21 mouse cellular contexts compared by ENCODE assay signal in the genomic region with DNA sequence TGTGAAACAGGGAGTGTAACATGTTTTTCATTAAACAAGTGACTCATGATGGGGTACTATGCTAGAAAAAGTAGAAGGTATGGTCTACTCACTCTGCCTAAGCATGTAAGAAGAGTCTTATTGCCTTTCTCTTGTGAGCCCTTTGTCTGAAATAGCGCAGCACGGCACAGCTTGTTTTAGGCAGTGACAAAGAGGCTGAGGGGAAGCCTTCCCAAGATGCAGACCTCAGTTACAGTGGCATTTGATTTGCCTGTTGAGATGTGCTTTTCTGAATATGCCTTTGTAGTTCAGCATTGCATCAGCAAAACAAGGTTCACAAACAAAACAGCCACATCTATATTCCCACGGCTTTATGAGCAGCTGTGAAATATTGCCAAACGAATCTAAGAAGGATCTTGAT.
DNase-seq lines count a peak whose midpoint lies in the region; ATAC-seq and TF ChIP-seq lines count a peak whose summit lies in the region.
"Had no signal": no experiment of that assay in that cellular context is flagged by ENCODE, and none has a peak within 500 bp of the region (broad histone marks: within the 10 kb centered on the region; RNA-seq: fewer than 3 reads in every experiment).

No protein-coding gene starts in this region.

- no peak overlapping the region for H3K4me2 ChIP-seq in forebrain, embryonic 13.5 days
- H3K4me2 ChIP-seq in forebrain, embryonic 11.5 days (ENCODE audit: low read depth, low read length, severe bottlenecking): no peak overlapping the region
- H3K4me2 ChIP-seq in midbrain, embryonic 14.5 days (ENCODE audit: low read length): no peak overlapping the region
- H3K4me2 ChIP-seq: embryonic facial prominence, embryonic 15.5 days; kidney, embryonic 15.5 days; limb, embryonic 15.5 days; lung, embryonic 14.5 days had no signal

- no peak for DNase-seq in forebrain, embryonic 11.5 days (ENCODE audit: low spot score)
- DNase-seq in brain, embryonic 14.5 days (ENCODE audit: low read depth): peak; percentile 76
- peak; percentile 10 for DNase-seq in forelimb bud, embryonic 11.5 days (ENCODE audit: low read depth, low spot score)
- DNase-seq in midbrain, embryonic 14.5 days: peak; percentile 65
- no peak for DNase-seq in urinary bladder, postnatal 36 days (ENCODE audit: low spot score in 2 of 2)
- DNase-seq in gastrocnemius, adult 2 months: no peak
- DNase-seq: adrenal gland, postnatal 14 days; cerebellum, adult 9-10 months; kidney, adult 11 months; kidney, postnatal 4 days; lung, embryonic 14.5 days; right cerebral cortex, adult 18-20 months; thymus, adult 18-20 months; thymus, postnatal 36 days had no signal

- H3K36me3 ChIP-seq in forebrain, embryonic 13.5 days (ENCODE audit: poor library complexity, severe bottlenecking): no peaks in the 10 kb centered on the region
- no peaks in the 10 kb centered on the region for H3K36me3 ChIP-seq in forebrain, embryonic 11.5 days (ENCODE audit: control insufficient read depth, insufficient read depth, low read length)
- H3K36me3 ChIP-seq in midbrain, embryonic 14.5 days (ENCODE audit: control insufficient read depth, insufficient read depth, low read length): no peaks in the 10 kb centered on the region
- H3K36me3 ChIP-seq: embryonic facial prominence, embryonic 15.5 days; heart, embryonic 10.5 days; kidney, embryonic 15.5 days; limb, embryonic 15.5 days had no signal

- ATAC-seq in forebrain, embryonic 13.5 days: peak; percentile 54
- no peak for ATAC-seq in forebrain, embryonic 11.5 days (replicated peaks; ENCODE audit: low FRiP score)
- ATAC-seq in midbrain, embryonic 14.5 days (ENCODE audit: low FRiP score, low TSS enrichment): peak; percentile 48; the same call in 1 of the 2 replicates
- no peak for ATAC-seq in erythroid progenitor cell, adult 5-6 weeks (replicated peaks; ENCODE audit: low FRiP score, poor library complexity, severe bottlenecking)

- peaks cover 13% of the 10 kb centered on the region for H3K4me1 ChIP-seq in forebrain, embryonic 13.5 days
- no peaks in the 10 kb centered on the region; the same call in 1 of the 2 replicates for H3K4me1 ChIP-seq in forebrain, embryonic 11.5 days (replicated peaks; ENCODE audit: control insufficient read depth, insufficient read depth, low read length)
- peaks cover 10% of the 10 kb centered on the region; the same call in 1 of the 2 replicates for H3K4me1 ChIP-seq in midbrain, embryonic 14.5 days (ENCODE audit: control insufficient read depth, insufficient read depth, low read length)
- H3K4me1 ChIP-seq: embryonic facial prominence, embryonic 15.5 days; heart, embryonic 10.5 days; limb, embryonic 15.5 days had no signal

- intact Hi-C loops in gastrocnemius, adult 2 months (cut with DNase I): no loop called here

- no peaks in the 10 kb centered on the region for H3K9me3 ChIP-seq in forebrain, embryonic 13.5 days (replicated peaks)
- H3K9me3 ChIP-seq in forebrain, embryonic 11.5 days (ENCODE audit: control insufficient read depth, low read length): no peaks in the 10 kb centered on the region
- H3K9me3 ChIP-seq in midbrain, embryonic 14.5 days (ENCODE audit: control insufficient read depth, low read length): no peaks in the 10 kb centered on the region
- H3K9me3 ChIP-seq: embryonic facial prominence, embryonic 15.5 days; heart, embryonic 10.5 days; kidney, embryonic 15.5 days; limb, embryonic 15.5 days had no signal

- H3K27ac ChIP-seq in forebrain, embryonic 13.5 days: peak overlapping the region; percentile 20; the same call in 1 of the 2 replicates
- no peak overlapping the region for H3K27ac ChIP-seq in forebrain, embryonic 11.5 days (ENCODE audit: low read depth, low read length)
- peak overlapping the region; percentile 78 for H3K27ac ChIP-seq in midbrain, embryonic 14.5 days (replicated peaks; ENCODE audit: low read depth, low read length)
- no peak overlapping the region for H3K27ac ChIP-seq in gastrocnemius, adult 2 months
- H3K27ac ChIP-seq: embryonic facial prominence, embryonic 15.5 days; heart, embryonic 10.5 days; kidney, embryonic 15.5 days; limb, embryonic 15.5 days; liver, embryonic 14.5 days had no signal

- no peak for TF ChIP-seq POLR2A in brain, embryonic 14.5 days (IDR thresholded peaks at IDR 0.05; ENCODE audit: borderline replicate concordance, extremely low read depth, insufficient read depth, insufficient read length, poor library complexity, severe bottlenecking)

- no peak overlapping the region for H3K9ac ChIP-seq in forebrain, embryonic 13.5 days
- H3K9ac ChIP-seq in forebrain, embryonic 11.5 days (ENCODE audit: low read length): no peak overlapping the region
- no peak overlapping the region for H3K9ac ChIP-seq in midbrain, embryonic 14.5 days (replicated peaks; ENCODE audit: low read length)
- H3K9ac ChIP-seq: embryonic facial prominence, embryonic 15.5 days; kidney, embryonic 15.5 days; limb, embryonic 15.5 days; liver, embryonic 14.5 days; lung, embryonic 14.5 days had no signal

- 52% methylated on average over 4 of the region's 4 CpGs for WGBS in forebrain, embryonic 13.5 days
- 73% methylated on average over 4 of the region's 4 CpGs for WGBS in forebrain, embryonic 11.5 days
- 49% methylated on average over 4 of the region's 4 CpGs for WGBS in midbrain, embryonic 14.5 days

- no peak overlapping the region for H3K4me3 ChIP-seq in forebrain, embryonic 13.5 days
- no peak overlapping the region for H3K4me3 ChIP-seq in forebrain, embryonic 11.5 days (ENCODE audit: low read depth, low read length)
- H3K4me3 ChIP-seq in midbrain, embryonic 14.5 days (replicated peaks; ENCODE audit: low read depth, low read length): no peak overlapping the region
- H3K4me3 ChIP-seq in gastrocnemius, adult 2 months: no peak overlapping the region
- H3K4me3 ChIP-seq: embryonic facial prominence, embryonic 15.5 days; heart, embryonic 10.5 days; kidney, embryonic 15.5 days; limb, embryonic 15.5 days had no signal

- H3K27me3 ChIP-seq in forebrain, embryonic 13.5 days: no peaks in the 10 kb centered on the region
- no peaks in the 10 kb centered on the region for H3K27me3 ChIP-seq in forebrain, embryonic 11.5 days (ENCODE audit: control insufficient read depth, insufficient read depth, low read length)
- H3K27me3 ChIP-seq in midbrain, embryonic 14.5 days (ENCODE audit: control insufficient read depth, insufficient read depth, low read length): no peaks in the 10 kb centered on the region
- H3K27me3 ChIP-seq: embryonic facial prominence, embryonic 15.5 days; kidney, embryonic 15.5 days; limb, embryonic 15.5 days had no signal

- no peak for TF ChIP-seq CTCF in brain, embryonic 14.5 days (IDR thresholded peaks at IDR 0.05; ENCODE audit: borderline replicate concordance, extremely low read depth, insufficient read depth, insufficient read length)
- no peak for TF ChIP-seq CTCF in gastrocnemius, adult 2 months (IDR thresholded peaks at IDR 0.05)

Comparison
In these comparisons a context has a peak if more than half of its experiments do, and no peak if none do; other contexts are left out.
1. ATAC-seq: peak in forebrain, embryonic 13.5 days (single experiment) and midbrain, embryonic 14.5 days (single experiment); none in forebrain, embryonic 11.5 days (single experiment) and erythroid progenitor cell, adult 5-6 weeks (single experiment).
2. H3K27ac ChIP-seq: peak in forebrain, embryonic 13.5 days (single experiment) and midbrain, embryonic 14.5 days (single experiment); none in forebrain, embryonic 11.5 days (single experiment) and gastrocnemius, adult 2 months (single experiment).
3. DNase-seq: peak in brain, embryonic 14.5 days (single experiment), forelimb bud, embryonic 11.5 days (single experiment) and midbrain, embryonic 14.5 days (single experiment); none in forebrain, embryonic 11.5 days (single experiment), urinary bladder, postnatal 36 days (0 of 2) and gastrocnemius, adult 2 months (single experiment).